Mouse (Mus musculus) embryonic facial prominence, embryonic 13.5 days (tissue): ENCODE results near the gene Arl15. TPM values are rescaled to one million over a fixed set of nuclear protein-coding genes. Genes with fewer than 3 reads are reported as not detected.

Experiments used
- ATAC-seq: fragments of 200-750 bp; cut with Nextera tagmentation; 2 replicates; pipeline ENCODE4 v1.8.0; 2017; ENCODE audit warnings: low read depth; ENCODE audit not compliant: insufficient number of reproducible peaks, insufficient read depth, low FRiP score, low TSS enrichment
- H3K27ac ChIP-seq: fragments of 300-500 bp; sonication (generic); 2 replicates; pipeline ENCODE4 v1.5.1; 2015; ENCODE audit warnings: moderate library complexity, mild to moderate bottlenecking, inconsistent platforms
- H3K27me3 ChIP-seq: fragments of 300-500 bp; sonication (generic); 2 replicates; pipeline ENCODE4 v1.6.1; 2015; ENCODE audit warnings: mild to moderate bottlenecking, inconsistent platforms
- H3K36me3 ChIP-seq: fragments of 300-500 bp; sonication (generic); 2 replicates; pipeline ENCODE4 v1.6.1; 2015; ENCODE audit warnings: mild to moderate bottlenecking, inconsistent platforms
- H3K4me1 ChIP-seq: fragments of 300-500 bp; sonication (generic); 2 replicates; pipeline ENCODE4 v1.6.1; 2015; ENCODE audit warnings: inconsistent platforms
- H3K4me2 ChIP-seq: fragments of 300-500 bp; sonication (generic); 2 replicates; pipeline ENCODE4 v1.6.1; 2015; ENCODE audit warnings: moderate library complexity, mild to moderate bottlenecking, inconsistent platforms
- H3K4me3 ChIP-seq: fragments of 300-500 bp; sonication (generic); 2 replicates; pipeline ENCODE4 v1.5.1; 2015; ENCODE audit warnings: mild to moderate bottlenecking, inconsistent platforms
- H3K9ac ChIP-seq: fragments of 300-500 bp; sonication (generic); 2 replicates; pipeline ENCODE4 v1.6.1; 2015; ENCODE audit warnings: mild to moderate bottlenecking, inconsistent platforms
- H3K9me3 ChIP-seq: fragments of 300-500 bp; sonication (generic); 2 replicates; pipeline ENCODE4 v1.6.1; 2016; ENCODE audit warnings: inconsistent platforms
- WGBS: fragments of 180-500 bp; shearing (Covaris S2); methylation state at CpG from one replicate; pipeline ENCODE4 v1.1.7; 2015; ENCODE audit warnings: mixed read lengths; 5-methylcytosine and 5-hydroxymethylcytosine counted together
- polyA plus RNA-seq: library from polyadenylated mRNA; unstranded; fragments of >200 nt; fragmentation: Nextera tagmentation; extraction: Ambion mirVana; gene quantifications from 2 replicates; pipeline ENCODE4 v1.2.1, GENCODE M21; 2015

Gene Arl15
- polyA plus RNA-seq, 1 experiment from 2014 or later, result 16.5 TPM

DNA sequence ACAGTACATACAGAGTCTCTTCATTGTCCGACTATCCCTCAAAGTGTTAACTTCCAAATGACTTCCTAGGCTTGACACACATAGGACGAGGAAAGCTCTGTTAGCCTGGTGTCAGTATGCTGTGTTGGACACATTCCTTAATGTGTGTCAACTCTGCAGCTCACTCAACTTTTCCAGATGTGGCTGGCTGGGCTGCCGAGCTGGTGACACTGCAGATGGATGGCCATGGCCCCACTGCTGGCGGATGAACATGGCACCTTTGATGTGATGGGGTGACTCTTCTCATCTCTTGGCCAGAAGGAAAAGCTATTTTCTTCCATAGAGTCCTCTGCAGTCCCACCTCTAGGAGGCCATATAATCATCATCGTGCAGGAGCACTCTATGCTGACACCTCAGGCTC lies 375.8 kb downstream of the Arl15 start:
- ATAC-seq, result no peak
- WGBS, result 72% methylated on average over 5 of the region's 5 CpGs
- no peak overlapping the region for H3K27ac ChIP-seq
- H3K9ac ChIP-seq, result no peak overlapping the region
- H3K4me2 ChIP-seq, result no peak overlapping the region
- H3K9me3 ChIP-seq, result no peaks in the 10 kb centered on the region
- peaks cover 15% of the 10 kb centered on the region for H3K4me1 ChIP-seq
- no peak overlapping the region for H3K4me3 ChIP-seq
- no peaks in the 10 kb centered on the region for H3K36me3 ChIP-seq
- no peaks in the 10 kb centered on the region for H3K27me3 ChIP-seq

DNA sequence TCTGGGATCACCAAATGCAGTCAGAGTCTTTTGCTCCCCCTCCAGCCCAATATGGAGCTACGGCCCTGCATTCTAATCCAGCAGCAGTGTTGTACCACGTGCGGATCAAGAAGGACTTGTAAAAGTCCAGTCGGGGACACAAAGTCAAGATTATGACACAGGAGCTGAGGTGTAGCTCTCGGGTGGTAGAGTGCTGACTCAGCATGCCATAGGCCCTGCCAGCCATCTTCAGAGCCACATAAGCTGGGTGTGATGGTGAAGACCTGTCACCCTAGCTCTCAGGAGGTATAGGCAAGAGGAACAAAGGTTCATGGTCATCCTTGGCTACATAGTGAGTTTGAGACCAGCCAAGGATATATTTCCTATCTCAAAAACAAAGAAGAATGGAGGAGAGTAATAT lies 377.2 kb downstream of the Arl15 start:
- H3K9ac ChIP-seq, result no peak overlapping the region
- no peak overlapping the region for H3K27ac ChIP-seq
- 90% methylated on average over 5 of the region's 5 CpGs for WGBS
- no peak overlapping the region for H3K4me2 ChIP-seq
- no peaks in the 10 kb centered on the region for H3K36me3 ChIP-seq
- H3K4me1 ChIP-seq, result peaks cover 7% of the 10 kb centered on the region
- ATAC-seq, result no peak
- no peaks in the 10 kb centered on the region for H3K9me3 ChIP-seq
- no peaks in the 10 kb centered on the region for H3K27me3 ChIP-seq
- no peak overlapping the region for H3K4me3 ChIP-seq

DNA sequence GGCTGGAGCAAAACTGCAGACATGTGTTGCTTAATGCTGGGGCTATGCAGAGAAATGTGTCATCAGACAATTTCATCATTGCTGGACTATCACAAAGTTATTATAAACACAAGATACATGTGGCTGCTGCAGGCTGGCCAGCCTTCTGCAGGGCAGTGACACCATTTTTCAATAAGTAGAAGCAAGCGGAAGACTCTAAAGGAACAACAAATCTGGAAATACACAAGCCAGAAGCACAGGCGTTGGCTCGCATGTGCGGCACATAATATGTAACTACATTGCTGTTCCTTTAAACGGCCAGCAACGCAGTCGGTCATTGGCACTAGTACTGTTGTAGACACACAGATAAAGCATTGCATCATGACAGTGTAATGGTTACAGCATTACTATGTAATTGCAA lies 393.8 kb downstream of the Arl15 start:
- ATAC-seq, result no peak
- 95% methylated on average over 7 of the region's 7 CpGs for WGBS
- no peak overlapping the region for H3K4me2 ChIP-seq
- no peak overlapping the region for H3K27ac ChIP-seq
- 0 out of 2 replicates have a peak, but pooled peaks cover 3% of the 10 kb centered on the region for H3K4me1 ChIP-seq
- no peaks in the 10 kb centered on the region for H3K36me3 ChIP-seq
- no peak overlapping the region for H3K9ac ChIP-seq
- no peaks in the 10 kb centered on the region for H3K9me3 ChIP-seq
- no peak overlapping the region for H3K4me3 ChIP-seq
- no peaks in the 10 kb centered on the region for H3K27me3 ChIP-seq

DNA sequence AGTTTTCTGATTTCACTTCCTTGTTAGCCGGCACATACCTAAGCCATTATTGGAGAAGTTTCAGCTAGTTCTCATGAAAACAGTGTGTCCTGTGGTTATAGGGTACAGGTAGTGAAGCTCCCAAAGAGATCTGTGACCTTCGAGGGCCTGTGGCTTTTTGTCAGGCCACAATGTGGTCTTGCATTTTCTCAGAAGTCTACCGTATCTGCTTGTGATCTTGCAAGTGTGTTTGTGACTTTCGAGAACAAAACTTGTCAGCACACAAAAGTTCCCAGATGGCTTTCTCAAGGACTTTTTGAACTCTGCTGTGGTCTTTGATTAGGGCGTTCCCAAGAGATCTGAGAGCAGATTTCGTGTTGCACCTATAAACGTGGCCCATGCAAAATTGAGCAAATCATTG lies 394.5 kb downstream of the Arl15 start:
- H3K9me3 ChIP-seq, result no peaks in the 10 kb centered on the region
- H3K27ac ChIP-seq, result no peak overlapping the region
- H3K27me3 ChIP-seq, result no peaks in the 10 kb centered on the region
- H3K4me1 ChIP-seq, result 0 out of 2 replicates have a peak, but pooled peaks cover 3% of the 10 kb centered on the region
- 80% methylated on average over 7 of the region's 7 CpGs for WGBS
- H3K4me3 ChIP-seq, result no peak overlapping the region
- H3K4me2 ChIP-seq, result no peak overlapping the region
- ATAC-seq, result no peak
- H3K36me3 ChIP-seq, result no peaks in the 10 kb centered on the region
- no peak overlapping the region for H3K9ac ChIP-seq

DNA sequence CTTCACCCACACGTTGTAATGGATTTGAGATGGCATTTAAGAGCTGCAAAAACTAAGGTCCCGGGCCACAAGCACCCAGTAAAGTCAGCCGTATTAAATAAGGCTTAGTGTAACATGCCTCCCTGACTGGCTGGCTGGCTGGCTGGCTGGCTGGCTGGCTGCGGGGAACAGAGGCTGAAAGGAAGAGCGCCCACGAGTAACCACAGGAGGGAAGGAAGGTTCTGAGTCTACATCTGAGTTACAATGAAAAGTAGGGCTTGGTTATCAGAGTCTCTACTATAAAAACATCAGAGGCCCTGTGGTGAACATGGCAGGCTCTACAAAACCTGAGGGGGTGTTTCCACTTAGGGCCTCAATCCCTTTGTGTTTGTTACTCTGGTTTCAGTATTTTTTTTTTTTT lies 395.1 kb downstream of the Arl15 start:
- Histone ChIP-seq H3K36me3 (no peaks in the 10 kb centered on the region), H3K4me2 (no peak overlapping the region), H3K4me3 (no peak overlapping the region), H3K9ac (no peak overlapping the region), H3K27me3 (no peaks in the 10 kb centered on the region), H3K9me3 (no peaks in the 10 kb centered on the region), H3K4me1 (0 out of 2 replicates have a peak, but pooled peaks cover 3% of the 10 kb centered on the region), H3K27ac (no peak overlapping the region)
- ATAC-seq, result no peak
- 78% methylated on average over 6 of the region's 6 CpGs for WGBS

DNA sequence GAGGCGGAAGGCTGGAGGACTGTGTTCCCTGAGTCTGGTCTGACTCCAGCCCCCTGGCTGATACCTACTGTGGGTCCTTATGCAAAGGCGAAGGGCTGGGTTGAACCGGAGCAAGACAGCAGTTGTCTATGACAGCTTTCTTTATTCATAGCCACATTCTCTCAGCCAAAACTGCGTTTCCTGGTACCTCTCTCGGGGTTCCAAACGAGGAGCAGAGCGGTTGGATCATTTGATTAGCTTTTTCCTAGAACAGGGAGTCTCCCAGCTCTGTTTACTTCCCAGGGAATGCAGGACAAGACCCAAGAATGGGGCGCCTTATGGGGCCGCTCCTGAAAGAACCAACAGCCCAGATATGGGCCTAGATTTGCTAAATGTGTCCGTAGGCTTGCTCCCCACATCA lies 396.6 kb downstream of the Arl15 start:
- H3K9me3 ChIP-seq, result no peaks in the 10 kb centered on the region
- 0 out of 2 replicates have a peak, but pooled peaks cover 3% of the 10 kb centered on the region for H3K4me1 ChIP-seq
- ATAC-seq, result no peak
- H3K9ac ChIP-seq, result no peak overlapping the region
- H3K4me3 ChIP-seq, result no peak overlapping the region
- no peak overlapping the region for H3K4me2 ChIP-seq
- WGBS, result 80% methylated on average over 10 of the region's 10 CpGs
- no peaks in the 10 kb centered on the region for H3K27me3 ChIP-seq
- H3K36me3 ChIP-seq, result no peaks in the 10 kb centered on the region
- H3K27ac ChIP-seq, result no peak overlapping the region

DNA sequence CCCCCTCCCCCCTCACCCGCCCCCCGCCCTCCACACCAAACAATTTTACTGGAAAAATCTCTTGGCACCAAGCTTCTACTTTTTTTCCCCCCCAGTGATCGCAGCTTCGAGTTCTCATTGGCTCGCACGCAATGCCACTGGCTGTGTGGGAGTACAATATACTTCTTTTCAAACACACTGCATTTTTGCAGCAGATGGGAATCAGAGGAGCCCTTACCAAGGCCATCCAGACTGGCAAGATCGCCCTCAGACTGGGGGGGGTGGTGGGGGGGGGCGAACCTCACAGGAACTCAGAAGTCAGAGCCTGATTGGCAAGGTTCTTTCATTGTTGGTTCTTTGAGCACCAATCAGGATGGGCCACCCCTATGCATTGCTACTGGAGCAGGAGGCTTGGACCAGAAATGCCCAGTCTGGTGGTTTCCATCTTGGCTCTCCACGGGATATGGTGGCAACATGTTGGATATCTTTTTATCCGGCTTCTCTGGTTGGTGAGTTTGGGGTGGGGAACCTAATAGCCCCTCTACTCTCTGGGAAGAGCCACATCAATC lies 404.0 kb downstream of the Arl15 start:
- no peaks in the 10 kb centered on the region for H3K36me3 ChIP-seq
- 80% methylated on average over 10 of the region's 10 CpGs for WGBS
- H3K4me2 ChIP-seq, result no peak overlapping the region
- no peak overlapping the region for H3K9ac ChIP-seq
- no peaks in the 10 kb centered on the region for H3K27me3 ChIP-seq
- H3K27ac ChIP-seq, result no peak overlapping the region
- no peak for ATAC-seq
- no peaks in the 10 kb centered on the region for H3K9me3 ChIP-seq
- no peak overlapping the region for H3K4me3 ChIP-seq
- peaks cover 11% of the 10 kb centered on the region; the same call in 1 of the 2 replicates for H3K4me1 ChIP-seq

DNA sequence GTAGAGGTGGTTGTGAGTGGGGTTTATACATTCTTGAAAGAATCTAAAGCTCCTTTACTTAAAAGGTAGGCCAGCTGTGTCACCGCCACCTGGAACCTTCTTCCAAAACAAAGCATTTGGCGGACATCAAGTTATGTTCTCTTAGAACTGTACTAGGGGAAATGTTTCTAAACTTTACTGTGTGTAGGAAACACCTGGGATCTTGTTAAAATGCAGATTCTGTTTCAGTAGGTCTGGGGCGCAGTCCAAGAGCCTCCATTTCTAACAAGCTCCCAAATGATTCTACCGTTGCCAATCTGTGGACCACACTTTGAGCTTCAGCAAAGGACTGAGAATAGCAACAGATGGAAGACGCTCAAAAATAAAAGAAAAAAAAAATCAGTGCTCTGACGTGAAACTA lies 405.4 kb downstream of the Arl15 start:
- no peak for ATAC-seq
- Histone ChIP-seq H3K27me3 (no peaks in the 10 kb centered on the region), H3K36me3 (no peaks in the 10 kb centered on the region), H3K4me1 (peaks cover 11% of the 10 kb centered on the region; the same call in 1 of the 2 replicates), H3K4me2 (no peak overlapping the region), H3K9me3 (no peaks in the 10 kb centered on the region), H3K27ac (no peak overlapping the region), H3K9ac (no peak overlapping the region), H3K4me3 (no peak overlapping the region)
- whole genome bisulfite sequencing, result 79% methylated on average over 6 of the region's 6 CpGs

DNA sequence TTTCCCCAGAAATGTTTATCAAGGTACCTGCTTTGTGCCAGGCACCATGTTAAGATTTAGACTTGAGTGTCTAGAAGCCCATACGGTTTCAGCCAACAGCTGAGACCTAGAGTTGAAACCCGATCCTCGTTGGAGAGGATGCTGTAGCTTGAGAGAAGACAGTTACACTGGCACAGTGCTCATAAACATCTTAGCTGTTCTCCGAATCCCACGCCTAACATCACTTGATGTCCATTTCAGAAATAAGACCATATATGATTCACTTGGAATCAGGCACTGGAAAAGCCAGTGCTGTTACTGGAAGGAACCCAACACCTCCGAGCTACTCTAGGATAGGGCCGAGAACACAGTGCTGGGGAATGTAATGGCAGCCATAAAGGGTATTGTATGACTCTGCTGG lies 406.2 kb downstream of the Arl15 start:
- H3K27ac ChIP-seq, result no peak overlapping the region
- H3K4me1 ChIP-seq, result peaks cover 11% of the 10 kb centered on the region; the same call in 1 of the 2 replicates
- no peaks in the 10 kb centered on the region for H3K9me3 ChIP-seq
- no peak overlapping the region for H3K9ac ChIP-seq
- no peaks in the 10 kb centered on the region for H3K27me3 ChIP-seq
- ATAC-seq, result no peak
- no peaks in the 10 kb centered on the region for H3K36me3 ChIP-seq
- no peak overlapping the region for H3K4me2 ChIP-seq
- 84% methylated on average over 7 of the region's 7 CpGs for WGBS
- no peak overlapping the region for H3K4me3 ChIP-seq

DNA sequence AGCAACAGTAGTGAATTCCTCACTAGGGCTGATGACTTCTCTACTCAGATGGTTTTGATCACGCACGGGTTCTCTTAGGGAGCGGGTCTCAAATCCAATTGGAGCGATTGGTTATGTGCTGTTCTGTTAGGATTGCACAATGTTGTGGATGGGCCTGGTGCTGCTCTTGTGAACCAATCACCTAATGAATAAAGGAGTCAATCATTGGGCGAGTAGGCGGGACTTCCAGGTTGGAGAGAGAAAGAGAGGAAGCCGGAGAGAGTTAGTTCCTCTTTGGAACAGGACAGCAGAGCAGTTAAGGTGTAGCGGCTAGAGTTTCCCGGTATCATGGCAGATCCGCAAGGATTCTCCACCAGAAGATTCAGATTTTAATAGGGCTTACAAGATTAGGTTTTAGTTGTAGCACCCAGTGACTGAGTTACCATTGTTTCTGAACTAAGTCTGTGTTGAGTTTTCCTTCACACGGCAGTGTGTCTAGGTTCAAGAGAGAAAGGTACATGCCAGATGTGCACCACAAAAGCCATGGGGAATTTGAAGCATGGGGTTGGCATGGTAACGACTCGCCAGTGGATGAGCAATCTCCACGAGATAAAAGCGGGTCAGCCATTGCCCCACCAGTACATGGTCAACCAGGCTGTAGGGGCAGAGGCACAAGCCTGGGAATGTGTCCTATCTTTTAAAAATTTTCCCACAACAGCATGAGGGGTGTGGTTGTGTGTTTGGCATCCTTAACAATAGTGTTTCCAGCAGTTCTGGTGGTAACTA lies 408.7 kb downstream of the Arl15 start:
- Histone ChIP-seq H3K4me2 (no peak overlapping the region), H3K9me3 (no peaks in the 10 kb centered on the region), H3K27ac (no peak overlapping the region), H3K4me3 (no peak overlapping the region), H3K9ac (no peak overlapping the region), H3K27me3 (no peaks in the 10 kb centered on the region), H3K4me1 (peaks cover 10% of the 10 kb centered on the region; the same call in 1 of the 2 replicates), H3K36me3 (no peaks in the 10 kb centered on the region)
- no peak for ATAC-seq
- WGBS, result 91% methylated on average over 15 of the region's 15 CpGs
